Mouse (Mus musculus): ENCODE measurements around the gene Zfp972.
"Not testable (repeated sequence)": the region's sequence is repeated elsewhere in the genome, so short reads cannot be mapped to it uniquely, and the experiment has no call there.

The Zfp972 gene

GRCm38 (mm10) chr2:177925563-177926103 is at the start of gene Zfp972:
Zfp972 (minus strand) TSS chr2:177925613.
- DNase-seq (ENCODE audit: low spot score in 2 of 2), result not testable (repeated sequence)

DNA sequence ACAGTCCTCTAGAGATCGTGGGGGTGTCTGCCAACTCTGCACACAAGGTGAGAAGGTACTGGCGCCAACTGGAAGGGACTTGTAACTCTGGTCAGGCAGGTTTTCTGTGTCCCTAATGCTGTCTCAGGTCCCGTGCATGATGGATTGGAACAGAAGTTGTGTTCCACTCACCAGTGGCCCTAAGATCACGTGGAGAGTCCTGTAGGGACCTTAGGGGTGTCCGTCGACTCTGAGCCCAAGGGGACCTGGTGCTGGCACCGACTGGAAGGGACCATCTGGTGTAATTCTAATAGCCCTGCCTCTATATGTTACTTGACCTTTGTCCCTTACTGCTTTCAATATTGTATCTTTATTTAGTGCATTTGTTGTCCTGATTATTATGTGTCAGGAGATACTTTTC is 49.4 kb upstream of the Zfp972 start:
- not testable (repeated sequence) for DNase-seq (ENCODE audit: low spot score in 2 of 2)

DNA sequence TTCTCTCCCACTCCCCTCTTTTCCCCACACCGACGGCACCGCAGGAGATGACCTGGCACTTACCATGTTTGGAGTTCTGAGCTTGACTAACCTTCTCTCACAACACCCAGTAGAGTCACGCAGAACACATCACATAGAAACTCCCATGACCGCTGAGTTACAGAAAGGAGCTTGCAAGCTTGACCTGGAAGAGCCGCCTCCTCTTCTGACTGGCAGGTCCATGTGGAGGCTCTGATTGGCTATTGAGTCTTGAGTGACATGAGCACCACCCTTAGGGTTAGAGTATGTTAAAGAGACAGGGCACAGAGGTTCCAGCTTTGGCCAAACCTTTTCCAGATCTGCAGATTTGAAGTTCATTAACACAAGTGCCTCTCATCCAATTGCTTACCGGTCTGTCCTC is 31.7 kb upstream of the Zfp972 start, which contains the start of gene Gm14326:
Gene Gm14326, minus strand, starts transcription at position 153 of the 400 bp plus-strand sequence.
- peak; percentile 41 to 69 for DNase-seq (ENCODE audit: low spot score in 2 of 2)

DNA sequence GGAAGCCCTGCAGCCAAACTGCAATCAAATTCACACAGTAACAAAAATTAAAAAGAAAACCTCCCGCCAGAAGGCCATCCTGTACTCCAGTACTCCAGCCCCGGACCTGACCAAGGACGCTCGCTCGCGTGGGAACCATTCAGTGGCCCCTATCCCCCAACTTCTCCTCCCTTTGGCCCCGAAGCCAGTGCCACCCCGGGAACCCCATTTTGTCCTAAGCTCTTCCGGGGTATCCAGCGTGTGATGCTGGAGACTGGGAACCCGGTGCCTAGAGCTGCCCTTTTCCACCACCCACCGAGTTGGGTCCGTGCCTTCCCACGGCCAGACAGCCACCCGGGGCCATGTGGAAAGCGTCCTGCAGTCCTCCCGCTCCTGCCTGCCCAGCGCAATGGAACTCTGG is 31.3 kb upstream of the Zfp972 start:
- DNase-seq (ENCODE audit: low spot score in 2 of 2), result peak in 1 of 2 experiments; percentile 3

- DNase-seq (ENCODE audit: low spot score in 2 of 2), result not testable (repeated sequence)
Measured at GRCm38 (mm10) chr2:177903276-177903675, 22.1 kb downstream of the Zfp972 start.

GRCm38 (mm10) chr2:177898171-177898570 is 27.2 kb downstream of the Zfp972 start:
- DNase-seq (ENCODE audit: low spot score in 2 of 2), result not testable (repeated sequence)

GRCm38 (mm10) chr2:177897046-177897578 is 28.3 kb downstream of the Zfp972 start, which contains the start of gene Gm14327:
Gm14327 (plus strand) TSS chr2:177897096.
- DNase-seq (ENCODE audit: low spot score in 2 of 2), result not testable (repeated sequence)

DNA sequence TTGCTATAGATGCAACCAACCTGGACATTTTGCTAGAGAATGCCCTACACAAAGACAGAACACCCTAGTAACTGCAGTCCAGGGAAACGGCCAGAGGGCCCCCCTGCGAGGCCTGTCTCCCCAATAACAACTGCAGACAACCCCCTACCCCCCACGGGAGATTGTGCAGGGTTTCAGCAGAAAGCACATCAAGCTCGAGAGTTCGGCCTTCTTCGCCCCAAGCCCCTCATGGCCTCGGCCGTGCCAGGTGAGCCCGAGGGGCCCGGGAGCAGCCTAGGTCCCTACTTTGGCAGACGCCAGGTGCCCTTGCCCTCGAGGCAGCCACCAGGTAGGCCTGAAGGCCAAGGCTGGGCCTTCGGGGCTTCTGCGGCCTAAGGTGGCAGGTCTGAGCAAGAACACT is 37.7 kb downstream of the Zfp972 start:
- not testable (repeated sequence) for DNase-seq (ENCODE audit: low spot score in 2 of 2)

GRCm38 (mm10) chr2:177862254-177862653 is 63.2 kb downstream of the Zfp972 start:
- not testable (repeated sequence) for DNase-seq (ENCODE audit: low spot score in 2 of 2)

Data from thymus, postnatal 10 days (tissue).